Mouse (Mus musculus): ENCODE measurements at regions not wholly inside any gene's neighbourhood (a gene's known extent, or its start where the extent isn't known, plus 50 kb on each side); places are given as distances from the start of the nearest gene placed in this dataset.
"Not testable (repeated sequence)": the region's sequence is repeated elsewhere in the genome, so short reads cannot be mapped to it uniquely, and the experiment has no call there.

DNA sequence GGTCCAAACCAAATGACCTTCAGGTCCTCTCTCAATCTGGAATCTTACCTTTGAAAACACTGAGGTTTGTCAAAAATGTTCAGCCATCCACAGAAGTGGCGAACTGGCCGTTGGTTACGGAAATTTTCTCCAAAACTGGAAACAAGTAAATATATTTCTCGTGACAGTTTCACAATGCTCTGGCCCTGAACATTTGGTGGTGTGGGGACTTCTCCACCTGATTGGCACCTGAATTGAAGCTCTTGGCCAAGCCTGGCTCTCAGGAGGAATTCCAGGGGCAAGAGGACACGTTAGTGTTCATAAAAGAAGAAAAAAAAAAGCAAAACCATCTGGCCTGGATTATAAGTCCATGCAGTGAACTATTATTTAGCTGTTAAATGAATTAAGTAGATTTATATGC, 98.3 kb upstream of the Dlg1 start:
- no peak overlapping the region for H3K4me2 ChIP-seq
- no peak for ATAC-seq (replicated peaks; ENCODE audit: insufficient number of reproducible peaks, insufficient read depth, low FRiP score, low read depth)
- H3K9me3 ChIP-seq (replicated peaks) = no peaks in the 10 kb centered on the region
- no peak overlapping the region for H3K27ac ChIP-seq
- no peaks in the 10 kb centered on the region for H3K4me1 ChIP-seq (replicated peaks)
- 85% methylated on average over 5 of the region's 5 CpGs for WGBS
- no peak overlapping the region for H3K9ac ChIP-seq
- no peaks in the 10 kb centered on the region for H3K27me3 ChIP-seq
- H3K36me3 ChIP-seq = no peaks in the 10 kb centered on the region
- H3K4me3 ChIP-seq = no peak overlapping the region

DNA sequence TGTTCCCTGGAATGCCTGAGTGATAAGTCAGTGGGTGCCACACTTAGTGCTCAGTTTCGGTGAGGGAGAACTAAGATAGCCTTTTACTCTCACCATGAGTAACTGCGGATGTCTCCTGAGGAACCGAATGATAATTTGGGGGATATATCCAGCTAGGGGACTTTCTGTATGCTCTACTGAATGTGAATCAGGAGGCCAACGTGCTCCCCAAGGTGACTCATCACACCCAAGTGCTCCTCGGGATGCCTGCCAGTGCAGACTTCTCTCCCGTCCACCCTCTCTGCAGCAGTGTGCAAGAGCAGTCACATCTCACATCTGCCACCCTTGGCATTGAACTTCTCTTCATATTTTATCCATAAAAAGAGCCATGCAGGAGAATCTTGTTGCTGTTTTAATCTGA, 94.9 kb upstream of the Dlg1 start:
- Histone ChIP-seq H3K9me3 (replicated peaks) (no peaks in the 10 kb centered on the region), H3K4me1 (replicated peaks) (no peaks in the 10 kb centered on the region), H3K27ac (no peak overlapping the region), H3K27me3 (no peaks in the 10 kb centered on the region), H3K36me3 (no peaks in the 10 kb centered on the region), H3K4me3 (no peak overlapping the region), H3K9ac (no peak overlapping the region), H3K4me2 (no peak overlapping the region)
- WGBS = 79% methylated on average over 6 of the region's 6 CpGs
- no peak for ATAC-seq (replicated peaks; ENCODE audit: insufficient number of reproducible peaks, insufficient read depth, low FRiP score, low read depth)

DNA sequence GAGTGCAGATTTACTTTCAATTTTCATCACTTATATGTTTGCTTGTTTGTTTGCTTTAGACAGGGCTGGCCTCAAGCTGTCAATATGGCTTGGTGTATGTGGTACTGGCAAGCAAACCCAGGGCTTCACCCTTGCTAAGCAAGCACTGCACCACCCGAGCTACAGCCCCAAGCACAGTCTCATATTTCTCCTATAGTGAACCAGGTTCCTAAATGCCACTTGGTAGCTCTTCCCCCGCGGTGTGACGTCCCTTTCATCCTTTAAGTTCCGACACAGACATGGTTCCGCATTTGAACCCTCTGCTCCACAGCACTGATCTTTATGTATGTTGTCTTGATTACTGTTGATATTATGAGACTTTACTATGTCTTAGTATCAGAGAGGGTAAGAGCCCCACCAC, 93.4 kb upstream of the Dlg1 start:
- no peaks in the 10 kb centered on the region for H3K27me3 ChIP-seq
- H3K27ac ChIP-seq = no peak overlapping the region
- H3K9me3 ChIP-seq (replicated peaks) = no peaks in the 10 kb centered on the region
- H3K4me1 ChIP-seq (replicated peaks) = no peaks in the 10 kb centered on the region
- H3K4me2 ChIP-seq = no peak overlapping the region
- no peak for ATAC-seq (replicated peaks; ENCODE audit: insufficient number of reproducible peaks, insufficient read depth, low FRiP score, low read depth)
- no peaks in the 10 kb centered on the region for H3K36me3 ChIP-seq
- no peak overlapping the region for H3K4me3 ChIP-seq
- H3K9ac ChIP-seq = no peak overlapping the region
- WGBS = 76% methylated on average over 6 of the region's 6 CpGs

DNA sequence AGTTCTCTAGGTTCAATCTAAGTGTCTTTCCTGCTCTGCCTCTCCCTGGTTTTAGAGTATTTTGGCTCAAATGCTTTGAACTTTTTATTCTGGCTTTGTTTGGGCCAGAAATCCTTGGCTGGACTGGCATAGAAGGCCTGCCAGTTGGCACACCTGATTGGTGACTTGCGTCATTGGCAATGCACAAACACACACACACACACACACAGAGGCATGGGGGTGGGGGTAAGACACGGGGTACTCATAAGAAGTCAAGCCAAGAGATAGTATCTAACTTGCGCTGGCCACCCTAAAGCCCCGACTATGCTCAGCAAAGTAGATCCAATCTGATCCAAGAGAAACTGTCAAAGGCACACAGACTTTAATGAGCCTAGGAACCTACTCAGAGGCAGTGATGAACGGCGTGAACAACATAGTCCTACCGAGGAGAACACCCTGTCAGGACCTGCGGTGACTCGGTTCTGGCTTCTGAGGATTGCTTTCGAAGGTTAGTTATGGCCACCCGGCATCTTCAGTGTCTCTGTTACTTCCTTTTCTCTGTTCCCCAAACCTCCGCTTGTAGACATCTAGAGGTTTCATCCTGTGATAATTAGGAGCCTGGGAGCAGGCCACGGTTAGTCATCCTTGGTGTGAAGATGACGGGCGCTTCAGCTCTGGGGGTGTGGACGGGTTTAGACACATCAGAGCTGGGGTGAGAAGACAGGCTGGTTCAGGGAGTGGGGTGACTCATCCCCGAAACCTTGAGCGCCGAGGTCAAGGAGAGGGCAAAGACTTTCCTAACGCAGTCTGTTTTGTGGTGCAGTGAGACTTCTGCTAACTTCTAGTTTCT, 92.7 kb upstream of the Dlg1 start:
- ATAC-seq (replicated peaks; ENCODE audit: insufficient number of reproducible peaks, insufficient read depth, low FRiP score, low read depth) = no peak
- peaks cover 2% of the 10 kb centered on the region for H3K4me1 ChIP-seq (replicated peaks)
- no peak overlapping the region for H3K4me3 ChIP-seq
- 79% methylated on average over 20 of the region's 20 CpGs for WGBS
- H3K27ac ChIP-seq = no peak overlapping the region
- H3K4me2 ChIP-seq = no peak overlapping the region
- H3K36me3 ChIP-seq = no peaks in the 10 kb centered on the region
- no peak overlapping the region for H3K9ac ChIP-seq
- H3K9me3 ChIP-seq (replicated peaks) = no peaks in the 10 kb centered on the region
- no peaks in the 10 kb centered on the region for H3K27me3 ChIP-seq

DNA sequence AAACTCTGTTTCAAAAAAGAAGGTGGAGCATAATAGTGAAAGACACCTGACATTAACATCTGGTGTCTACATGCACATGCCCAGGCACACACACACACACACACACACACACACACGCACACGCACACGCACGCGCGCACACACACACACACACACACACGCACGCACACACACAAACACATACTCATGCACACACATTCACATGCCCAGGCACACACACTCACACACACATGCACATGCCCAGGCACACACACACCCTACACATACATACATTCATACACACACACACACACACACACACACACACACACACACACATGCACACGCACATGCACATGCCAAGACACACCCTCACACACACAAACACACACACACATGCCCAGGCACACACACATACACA, 89.4 kb upstream of the Dlg1 start:
- H3K4me2 ChIP-seq; H3K27ac ChIP-seq; H3K9ac ChIP-seq; H3K4me3 ChIP-seq; H3K36me3 ChIP-seq; H3K9me3 ChIP-seq (replicated peaks); ATAC-seq (replicated peaks; ENCODE audit: insufficient number of reproducible peaks, insufficient read depth, low FRiP score, low read depth); H3K27me3 ChIP-seq: not testable (repeated sequence)
- H3K4me1 ChIP-seq (replicated peaks) = peaks cover 12% of the 10 kb centered on the region
- 95% methylated on average over 9 of the region's 9 CpGs for WGBS

DNA sequence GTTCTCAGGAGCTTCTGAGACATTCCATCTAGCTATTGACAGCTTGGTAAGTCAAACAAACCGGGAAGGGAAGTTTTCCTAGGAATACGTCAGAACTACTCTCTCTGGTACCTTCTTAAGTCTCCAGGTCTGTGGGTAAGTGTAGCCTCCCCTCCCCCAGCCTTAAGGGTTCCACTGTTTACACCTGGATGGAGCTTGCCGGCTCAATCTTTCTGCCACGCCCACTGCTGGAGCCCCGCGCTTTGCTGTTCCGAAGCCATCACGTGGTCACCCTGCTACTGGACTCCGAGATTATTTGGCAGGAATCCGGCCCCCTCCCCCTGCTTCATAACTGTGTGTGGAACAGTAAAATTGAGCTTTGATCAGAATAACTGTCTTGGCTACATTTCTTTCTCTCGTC, 87.6 kb upstream of the Dlg1 start:
- not testable (repeated sequence) for H3K36me3 ChIP-seq; H3K27ac ChIP-seq; H3K9ac ChIP-seq; ATAC-seq (replicated peaks; ENCODE audit: insufficient number of reproducible peaks, insufficient read depth, low FRiP score, low read depth); H3K9me3 ChIP-seq (replicated peaks); H3K27me3 ChIP-seq
- 27% methylated on average over 11 of the region's 11 CpGs for WGBS
- peak overlapping the region; percentile 45; the same call in 1 of the 2 replicates for H3K4me2 ChIP-seq
- 0 out of 2 replicates have a peak overlapping the region, but pooled peaks have one; percentile 10 for H3K4me3 ChIP-seq
- peaks cover 12% of the 10 kb centered on the region for H3K4me1 ChIP-seq (replicated peaks)

DNA sequence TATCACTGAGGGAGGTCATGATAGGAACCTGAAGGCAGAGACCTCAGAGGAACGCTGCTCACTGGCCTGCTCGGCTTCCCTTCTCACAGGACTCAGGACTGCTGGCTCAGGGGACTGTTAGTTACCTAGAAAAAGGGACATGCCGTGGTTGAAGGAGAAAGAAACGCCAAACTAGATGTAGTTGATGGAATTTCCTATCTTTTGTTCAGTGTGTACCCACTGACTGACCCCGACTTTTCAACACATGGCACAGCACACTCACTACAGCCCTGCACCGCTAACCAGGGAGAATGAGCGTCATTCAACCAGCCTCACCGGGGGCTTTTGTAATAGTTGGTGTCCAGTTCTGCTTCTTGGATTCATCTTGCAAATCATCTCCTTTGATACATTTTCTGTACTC, 86.8 kb upstream of the Dlg1 start:
- peaks cover 12% of the 10 kb centered on the region for H3K4me1 ChIP-seq (replicated peaks)
- no peaks in the 10 kb centered on the region for H3K9me3 ChIP-seq (replicated peaks)
- 55% methylated on average over 8 of the region's 8 CpGs for WGBS
- ATAC-seq (replicated peaks; ENCODE audit: insufficient number of reproducible peaks, insufficient read depth, low FRiP score, low read depth) = no peak
- H3K4me3 ChIP-seq = no peak overlapping the region
- no peaks in the 10 kb centered on the region for H3K36me3 ChIP-seq
- no peaks in the 10 kb centered on the region for H3K27me3 ChIP-seq
- no peak overlapping the region for H3K9ac ChIP-seq
- no peak overlapping the region for H3K4me2 ChIP-seq
- H3K27ac ChIP-seq = no peak overlapping the region

DNA sequence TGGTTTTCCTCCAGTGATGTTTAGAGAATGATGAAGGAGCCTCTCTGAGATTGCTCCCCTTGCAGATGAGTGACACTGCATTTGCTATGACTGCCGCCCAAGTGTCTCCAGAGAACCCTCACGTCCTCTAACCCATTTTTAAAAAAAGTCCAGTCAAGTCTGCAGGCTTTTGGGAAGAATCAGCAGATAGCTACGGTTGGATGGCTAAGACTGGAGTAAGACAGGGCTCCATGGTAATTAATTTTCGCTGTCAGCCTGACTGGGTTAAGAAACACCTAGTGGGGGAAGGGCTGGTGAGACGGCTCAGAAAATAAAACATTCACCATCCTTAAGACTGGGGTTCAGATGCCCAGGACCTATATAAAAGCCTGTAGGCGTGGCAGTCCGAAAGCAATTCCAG, 85.9 kb upstream of the Dlg1 start:
- H3K9ac ChIP-seq = no peak overlapping the region
- no peak overlapping the region for H3K4me3 ChIP-seq
- H3K27ac ChIP-seq = no peak overlapping the region
- H3K36me3 ChIP-seq = no peaks in the 10 kb centered on the region
- peaks cover 12% of the 10 kb centered on the region for H3K4me1 ChIP-seq (replicated peaks)
- WGBS = 68% methylated on average over 7 of the region's 7 CpGs
- H3K9me3 ChIP-seq (replicated peaks) = no peaks in the 10 kb centered on the region
- ATAC-seq (replicated peaks; ENCODE audit: insufficient number of reproducible peaks, insufficient read depth, low FRiP score, low read depth) = no peak
- no peak overlapping the region for H3K4me2 ChIP-seq
- H3K27me3 ChIP-seq = no peaks in the 10 kb centered on the region

DNA sequence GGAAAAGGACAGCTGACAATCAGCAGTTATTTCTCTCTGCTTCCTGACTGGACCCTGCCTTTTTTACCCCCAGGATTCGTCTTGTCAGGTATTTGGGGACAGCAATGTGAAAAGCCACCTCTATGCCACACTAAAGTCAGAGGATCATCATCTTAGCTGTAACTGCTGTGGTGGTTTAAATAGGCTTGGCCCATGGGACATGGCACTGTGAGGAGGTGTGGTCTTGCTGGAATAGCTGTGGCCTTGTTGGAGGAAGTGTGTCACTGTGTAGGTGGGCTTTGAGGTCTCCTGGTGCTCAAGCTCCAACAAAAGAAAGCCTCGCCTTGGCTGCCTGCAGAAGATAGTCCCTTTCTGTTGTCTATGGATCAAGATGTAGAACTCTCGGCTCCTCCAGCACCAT, 83.9 kb upstream of the Dlg1 start:
- Histone ChIP-seq H3K4me2 (no peak overlapping the region), H3K36me3 (no peaks in the 10 kb centered on the region), H3K9ac (no peak overlapping the region), H3K27ac (no peak overlapping the region), H3K9me3 (replicated peaks) (no peaks in the 10 kb centered on the region), H3K4me1 (replicated peaks) (peaks cover 12% of the 10 kb centered on the region), H3K4me3 (no peak overlapping the region), H3K27me3 (no peaks in the 10 kb centered on the region)
- no peak for ATAC-seq (replicated peaks; ENCODE audit: insufficient number of reproducible peaks, insufficient read depth, low FRiP score, low read depth)
- WGBS = 90% methylated on average over 3 of the region's 3 CpGs

DNA sequence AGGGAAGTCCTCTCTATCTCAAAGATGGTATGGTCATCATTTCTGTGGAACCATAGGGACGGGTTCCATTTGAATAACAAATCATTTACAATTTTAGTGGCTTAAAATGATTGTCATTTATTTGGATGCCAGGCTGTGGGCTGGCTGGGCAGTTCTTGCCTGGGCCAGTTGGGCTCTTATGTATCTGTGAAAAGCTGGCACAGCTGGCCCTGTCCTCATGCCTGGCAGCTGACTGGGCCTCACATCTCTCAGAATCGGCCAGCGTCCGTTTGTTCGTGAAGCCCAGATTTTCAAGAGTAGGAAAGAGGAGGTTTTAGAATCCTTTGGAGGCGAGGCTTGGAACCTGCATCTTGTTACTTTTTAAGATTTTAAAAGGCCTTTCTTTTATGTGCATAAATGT, 82.5 kb upstream of the Dlg1 start:
- H3K4me2 ChIP-seq = no peak overlapping the region
- 85% methylated on average over 6 of the region's 6 CpGs for WGBS
- no peaks in the 10 kb centered on the region for H3K27me3 ChIP-seq

DNA sequence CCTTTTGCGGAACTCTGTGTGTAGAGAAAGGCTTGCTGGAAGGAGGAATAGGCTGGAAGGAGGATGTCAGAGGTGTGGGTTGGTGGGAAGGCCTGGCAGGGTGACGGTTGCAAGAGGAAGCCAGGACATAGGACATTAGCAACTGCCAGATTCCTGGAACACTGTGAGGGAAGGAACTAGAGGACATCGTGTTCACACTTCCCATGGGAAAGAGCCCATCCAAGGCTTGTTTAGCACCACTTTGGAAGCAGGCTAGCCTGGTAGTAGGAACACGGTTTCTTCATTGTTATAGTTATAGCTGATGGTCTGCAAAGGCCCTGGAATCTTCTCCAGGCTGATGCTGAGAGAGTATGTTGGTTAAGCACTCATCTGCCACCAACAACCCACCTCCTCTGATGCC, 80.4 kb upstream of the Dlg1 start:
- Histone ChIP-seq H3K4me1 (replicated peaks) (no peaks in the 10 kb centered on the region), H3K4me3 (no peak overlapping the region), H3K9me3 (replicated peaks) (no peaks in the 10 kb centered on the region), H3K36me3 (no peaks in the 10 kb centered on the region), H3K9ac (no peak overlapping the region), H3K27me3 (no peaks in the 10 kb centered on the region), H3K4me2 (no peak overlapping the region), H3K27ac (no peak overlapping the region)
- WGBS = 76% methylated on average over 4 of the region's 4 CpGs
- ATAC-seq (replicated peaks; ENCODE audit: insufficient number of reproducible peaks, insufficient read depth, low FRiP score, low read depth) = no peak

More for the DNA sequence above, 82.5 kb upstream of the Dlg1 start:
- no peak overlapping the region for H3K9ac ChIP-seq
- ATAC-seq (replicated peaks; ENCODE audit: insufficient number of reproducible peaks, insufficient read depth, low FRiP score, low read depth) = no peak
- no peaks in the 10 kb centered on the region for H3K9me3 ChIP-seq (replicated peaks)
- H3K27ac ChIP-seq = no peak overlapping the region
- peaks cover 7% of the 10 kb centered on the region; the same call in 1 of the 2 replicates for H3K4me1 ChIP-seq (replicated peaks)
- H3K4me3 ChIP-seq = no peak overlapping the region
- no peaks in the 10 kb centered on the region for H3K36me3 ChIP-seq

DNA sequence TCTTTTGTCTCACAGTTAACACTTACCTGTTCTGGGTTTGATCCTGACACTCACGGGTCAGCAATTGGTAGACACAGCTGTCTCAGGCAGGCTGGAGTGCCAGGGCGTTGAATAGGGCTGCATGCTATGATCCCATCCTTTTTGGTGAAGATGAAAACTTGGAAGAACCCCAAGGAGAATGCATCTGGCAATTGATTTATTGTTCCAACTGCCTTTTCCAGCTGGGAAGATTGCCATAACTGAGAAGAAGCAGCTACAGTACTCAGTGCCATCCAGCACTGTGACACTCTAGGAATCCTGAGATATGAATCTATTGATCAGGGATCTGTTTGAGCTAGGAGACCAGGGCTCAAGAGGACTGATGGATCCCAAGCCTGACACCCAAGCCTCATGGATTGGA, 79.6 kb upstream of the Dlg1 start:
- no peak for ATAC-seq (replicated peaks; ENCODE audit: insufficient number of reproducible peaks, insufficient read depth, low FRiP score, low read depth)
- no peaks in the 10 kb centered on the region for H3K36me3 ChIP-seq
- no peak overlapping the region for H3K4me3 ChIP-seq
- H3K4me2 ChIP-seq = no peak overlapping the region
- WGBS = 87% methylated on average over 2 of the region's 2 CpGs
- no peaks in the 10 kb centered on the region for H3K27me3 ChIP-seq
- no peak overlapping the region for H3K27ac ChIP-seq
- H3K9ac ChIP-seq = no peak overlapping the region
- no peaks in the 10 kb centered on the region for H3K4me1 ChIP-seq (replicated peaks)
- H3K9me3 ChIP-seq (replicated peaks) = no peaks in the 10 kb centered on the region

All from heart, embryonic 15.5 days (tissue).